Mouse (Mus musculus) liver, embryonic 14 days (tissue): ENCODE results near the gene Vmn2r108. TPM values are rescaled to one million over a fixed set of nuclear protein-coding genes. Genes with fewer than 3 reads are reported as not detected.

Source experiments
- polyA plus RNA-seq: library from polyadenylated mRNA; depleted of rRNA; stranded (reverse); fragments of >200 nt; gene quantifications from 2 replicates; pipeline ENCODE4 v1.2.3, GENCODE M21; 2012; rRNA removed

The Vmn2r108 gene
- not detected in 2 replicates for polyA plus RNA-seq

DNA sequence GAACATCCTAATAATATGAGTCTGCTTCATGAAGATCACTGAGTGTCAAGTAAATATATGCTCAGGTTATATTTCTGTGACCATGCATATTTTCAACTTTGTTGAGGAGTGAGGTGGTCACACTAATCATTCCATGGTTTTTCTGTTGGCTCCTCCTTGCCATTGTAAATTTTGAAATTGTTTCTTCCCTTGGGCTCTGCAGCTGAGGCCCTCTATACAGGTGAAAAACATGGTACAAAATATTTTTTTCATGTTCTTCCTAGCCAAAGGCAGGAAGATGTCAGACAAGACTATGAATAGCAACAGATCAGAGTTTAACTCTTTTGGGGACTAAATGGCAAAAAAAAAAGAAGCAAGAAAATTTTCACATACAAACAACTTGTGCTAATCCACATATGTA is at the start of gene Vmn2r108:
TSS of gene Vmn2r108 (minus strand) at position 101 of the 400 bp plus-strand sequence.

DNA sequence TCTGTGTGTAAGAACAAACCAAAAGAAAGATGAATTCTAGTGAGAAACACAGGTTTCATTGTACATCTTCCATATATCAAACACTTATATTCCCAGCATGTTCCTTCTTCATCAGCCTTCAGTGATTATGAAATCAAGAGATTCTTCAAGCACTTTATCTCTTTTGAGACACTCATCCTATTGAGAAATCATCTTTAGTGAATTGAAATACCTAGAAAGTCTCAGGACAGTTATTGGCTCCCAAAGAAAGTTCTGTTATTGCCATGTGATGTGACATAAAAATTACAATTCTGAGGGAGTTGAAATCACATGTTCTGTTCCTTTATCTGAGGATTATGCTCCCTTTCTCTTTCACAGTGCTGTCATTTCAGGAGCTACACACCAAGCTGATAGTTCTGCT is 16.7 kb upstream of the Vmn2r108 start, which contains the start of gene Vmn1r225:
TSS of gene Vmn1r225 (plus strand) at position 301 of the 400 bp plus-strand sequence.

DNA sequence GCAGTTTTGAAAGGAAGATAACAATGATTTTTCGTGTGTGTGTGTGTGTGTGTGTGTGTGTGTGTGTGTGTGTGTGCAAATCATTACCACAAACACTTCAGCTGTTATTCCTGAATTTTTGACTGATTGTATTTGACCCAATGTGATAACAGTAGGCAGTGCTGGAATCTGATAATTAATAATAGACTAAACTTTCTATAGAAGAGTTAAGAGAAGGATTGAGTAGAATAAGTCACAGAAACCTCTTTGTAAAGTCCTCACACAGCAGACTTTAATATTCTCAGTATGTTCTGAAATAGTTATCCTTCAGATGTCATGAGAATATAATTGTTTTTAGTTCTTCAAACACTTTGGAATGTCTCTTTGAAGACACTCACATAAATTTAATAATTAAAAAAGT is 67.3 kb downstream of the Vmn2r108 start, which contains the start of gene Vmn1r224:
TSS of gene Vmn1r224 (plus strand) at position 301 of the 400 bp plus-strand sequence.

Other genes starting within 250 kb of the Vmn2r108 start
- not detected in 2 replicates for gene Vmn2r105, start 246.3 kb downstream of the Vmn2r108 start, polyA plus RNA-seq
- gene Vmn2r106, start 195.8 kb downstream of the Vmn2r108 start, polyA plus RNA-seq, result not detected in 2 replicates
- gene Vmn2r107, start 136.1 kb downstream of the Vmn2r108 start, polyA plus RNA-seq, result not detected in 2 replicates
- not detected in 2 replicates for gene Vmn1r224, start 67.2 kb downstream of the Vmn2r108 start, polyA plus RNA-seq
- gene Vmn1r225, start 16.8 kb upstream of the Vmn2r108 start, polyA plus RNA-seq, result not detected in 2 replicates
- not detected in 2 replicates for gene Vmn2r109, start 83.4 kb upstream of the Vmn2r108 start, polyA plus RNA-seq
- gene Vmn2r110, start 115.1 kb upstream of the Vmn2r108 start, polyA plus RNA-seq, result not detected in 2 replicates
- gene Fpr-rs3, start 143.5 kb upstream of the Vmn2r108 start, polyA plus RNA-seq, result not detected in 2 replicates
- gene Vmn1r226, start 201.5 kb upstream of the Vmn2r108 start, polyA plus RNA-seq, result not detected in 2 replicates
- gene Vmn1r227, start 248.5 kb upstream of the Vmn2r108 start, polyA plus RNA-seq, result not detected in 2 replicates